Mouse (Mus musculus) gastrocnemius, postnatal 25 days (tissue): Measurements from ENCODE around the gene Klhdc3. TPM values are rescaled to one million over a fixed set of nuclear protein-coding genes. Genes with fewer than 3 reads are reported as not detected.

ENCODE experiments used
- DNase-seq: peaks from one replicate; pipeline ENCODE4 v3.0.0; 2022
- long read RNA-seq, 2 experiments: library from polyadenylated mRNA; stranded (forward); transcript quantifications; one replicate each; pipeline ENCODE4 v2.0.0; 2021
- total RNA-seq, 2 experiments: library from RNA; stranded (reverse); gene quantifications; 1 replicate in 1 of 2; 2 replicates in 1 of 2; pipeline ENCODE4 v1.2.3; 2021

The Klhdc3 gene
- total RNA-seq = 100 to 1,000 TPM; 135 to 168 TPM
- long read RNA-seq, experiment 1, transcript Klhdc3-201 (12 exons, 2,100 nt) = major isoform, 96 of 151 reads
- long read RNA-seq, experiment 1, partial matches to known transcripts = 42 of 151 reads
- long read RNA-seq, experiment 1, other reads (novel, unspliced or antisense) = 9 of 151 reads
- long read RNA-seq, experiment 2, transcript Klhdc3-202 (11 exons, 1,954 nt) = minor isoform, 8 of 243 reads
- long read RNA-seq, experiment 2, transcript Klhdc3-201 (12 exons, 2,100 nt) = major isoform, 164 of 243 reads
- long read RNA-seq, experiment 2, partial matches to known transcripts = 60 of 243 reads
- long read RNA-seq, experiment 2, other reads (novel, unspliced or antisense) = 11 of 243 reads

DNA sequence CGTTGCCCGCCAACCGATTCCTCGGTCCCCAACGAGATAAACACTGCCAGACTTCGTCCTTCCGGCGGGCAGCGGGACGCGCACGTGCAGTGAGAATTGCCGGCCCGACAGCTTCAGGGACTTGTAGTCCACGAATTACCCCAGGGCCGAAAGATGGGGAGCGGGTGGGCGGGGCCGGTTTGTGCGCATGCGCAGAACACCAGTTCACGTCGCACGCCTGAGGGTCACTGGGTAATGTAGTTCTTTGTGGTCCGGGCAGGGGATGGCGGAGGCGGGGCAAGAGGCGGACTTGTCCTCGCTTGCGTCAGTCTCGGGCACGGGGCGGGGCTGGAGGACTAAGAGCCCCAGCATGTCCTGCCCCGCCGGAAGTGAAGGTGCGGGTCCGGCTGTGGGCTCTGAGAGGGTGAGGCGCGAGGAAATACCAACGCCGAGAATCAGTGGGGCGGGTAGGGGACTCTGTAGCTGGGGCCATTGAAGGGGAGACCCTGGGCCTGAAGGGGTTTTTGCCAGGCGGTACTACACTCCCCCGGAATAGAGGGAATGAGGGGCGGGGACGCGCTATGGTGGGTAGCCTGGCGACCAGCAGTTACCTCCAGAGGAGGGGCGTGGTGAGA is at the start of gene Klhdc3:
TSS of gene Klhdc3 (minus strand) at position 155 of the 614 bp plus-strand sequence.
- peak; percentile 98 for DNase-seq

DNA sequence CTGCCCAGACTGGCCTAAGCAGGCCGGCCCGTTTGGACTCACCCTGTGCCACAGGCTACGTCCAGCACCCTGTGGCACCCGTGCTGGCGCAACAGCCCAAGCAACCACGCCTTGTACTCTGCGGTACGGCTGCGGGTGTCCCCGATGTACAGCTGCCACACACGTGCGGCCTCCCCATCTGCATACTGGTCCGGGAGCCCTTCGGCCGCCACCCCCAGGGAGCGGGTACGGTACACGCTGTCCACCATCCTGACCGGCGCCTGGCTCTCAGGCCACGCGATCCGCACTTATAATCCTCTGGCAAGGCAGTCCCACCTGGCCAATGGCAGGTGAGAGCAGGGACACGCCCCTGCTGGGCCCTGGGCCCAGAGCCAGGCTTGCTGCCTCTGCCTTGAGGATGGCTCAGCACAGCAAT is 48.2 kb upstream of the Klhdc3 start, which contains the start of gene Gnmt:
TSS of gene Gnmt (minus strand) at position 265 of the 415 bp plus-strand sequence.
- DNase-seq = no peak

DNA sequence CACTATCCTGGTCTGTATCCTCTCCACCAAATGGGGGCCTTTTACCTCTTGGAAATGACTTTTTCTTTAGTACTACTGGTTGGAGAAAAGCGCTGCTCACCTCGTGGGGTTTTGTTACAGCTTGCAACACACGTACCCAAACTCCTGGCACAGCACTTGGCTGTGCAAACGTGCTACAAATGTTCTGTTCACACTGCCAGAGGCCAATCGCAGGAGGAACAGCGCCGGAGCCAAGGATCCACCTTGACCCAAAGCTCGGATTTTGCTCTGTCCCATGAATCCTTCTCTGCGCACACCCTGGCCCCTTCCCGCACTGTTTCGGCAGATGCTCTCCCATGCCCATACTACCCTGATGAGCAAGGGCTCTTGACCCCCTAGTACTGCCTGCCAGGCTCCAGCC is 47.8 kb upstream of the Klhdc3 start:
- no peak for DNase-seq

DNA sequence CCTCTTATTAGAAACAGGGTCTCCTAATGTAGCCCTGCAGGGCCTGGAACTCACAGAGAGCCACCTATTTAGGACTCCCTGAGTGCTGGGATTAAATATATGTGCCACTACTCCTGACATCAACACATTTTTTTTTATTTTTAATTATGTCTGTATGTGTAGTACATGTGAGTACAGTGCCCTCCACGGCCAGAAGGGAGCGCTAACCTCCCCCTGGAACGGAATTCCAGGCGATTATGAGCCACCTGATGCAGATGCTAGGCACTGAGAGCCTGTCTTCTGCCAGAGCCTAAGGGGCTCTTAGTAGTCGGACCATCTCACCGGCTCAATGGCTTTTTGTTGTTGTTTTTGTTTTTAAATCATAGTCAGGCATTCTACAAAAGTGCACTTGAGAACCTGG is 47.3 kb upstream of the Klhdc3 start:
- no peak for DNase-seq

DNA sequence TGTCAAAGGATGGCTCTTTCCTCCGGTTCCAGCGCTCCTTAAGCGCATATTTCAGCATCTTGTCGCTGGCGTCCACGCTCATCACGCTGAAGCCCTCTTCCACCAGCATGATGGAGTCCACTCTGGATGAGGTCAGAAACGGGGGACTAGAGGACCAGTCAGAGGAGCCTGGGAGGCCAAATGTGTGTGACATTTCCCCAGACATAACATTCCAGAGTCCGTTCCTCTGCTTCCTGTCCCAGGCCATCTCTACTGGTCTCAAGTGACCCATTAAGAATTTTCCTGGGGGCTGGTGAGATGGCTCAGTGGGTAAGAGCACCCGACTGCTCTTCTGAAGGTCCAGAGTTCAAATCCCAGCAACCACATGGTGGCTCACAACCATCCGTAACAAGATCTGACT is 46.6 kb upstream of the Klhdc3 start:
- DNase-seq = no peak

DNA sequence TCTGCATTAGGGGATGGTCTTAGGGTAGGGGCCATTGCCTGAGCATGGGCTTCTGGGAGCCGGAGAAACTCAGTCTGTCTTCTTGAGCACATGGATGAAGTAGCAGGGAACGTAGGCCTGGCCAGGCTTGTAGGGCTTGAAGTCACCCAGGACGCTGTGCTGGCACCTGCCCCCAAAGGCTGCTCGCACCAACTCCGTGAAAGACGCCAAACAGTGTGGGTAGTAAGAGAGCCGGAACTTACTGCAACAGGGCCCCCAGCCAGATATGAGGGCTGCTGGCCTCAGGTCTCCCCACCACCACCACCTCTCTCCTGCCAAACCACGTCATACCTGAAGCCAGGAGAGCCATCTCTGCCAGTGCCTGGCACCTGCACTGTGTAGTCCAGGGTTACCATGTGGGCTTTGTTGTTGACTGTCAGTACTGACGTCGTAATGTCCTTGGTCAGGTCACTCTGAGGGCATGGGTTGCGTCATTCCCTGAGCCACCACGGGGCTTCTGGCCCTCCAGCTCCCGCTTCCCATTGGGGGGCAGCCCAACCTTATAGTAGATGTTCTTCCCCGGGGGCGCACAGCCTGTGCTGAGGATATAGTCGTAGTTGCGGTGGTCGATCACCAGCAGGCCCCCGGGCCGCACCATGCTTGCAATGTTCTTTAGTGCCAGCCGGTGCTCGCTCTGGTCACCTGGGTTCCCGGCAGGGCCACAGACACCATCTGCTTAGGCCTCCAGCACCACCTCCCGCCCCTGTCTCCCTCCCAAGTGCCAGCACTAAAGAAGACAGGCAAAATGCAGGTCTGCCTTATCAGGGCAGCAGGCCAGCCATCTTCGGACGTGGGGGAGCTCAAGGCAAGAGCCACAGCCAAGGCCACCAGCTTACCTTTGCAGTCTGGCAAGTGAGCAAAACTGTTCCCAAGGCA is 45.3 kb upstream of the Klhdc3 start:
- DNase-seq = no peak

DNA sequence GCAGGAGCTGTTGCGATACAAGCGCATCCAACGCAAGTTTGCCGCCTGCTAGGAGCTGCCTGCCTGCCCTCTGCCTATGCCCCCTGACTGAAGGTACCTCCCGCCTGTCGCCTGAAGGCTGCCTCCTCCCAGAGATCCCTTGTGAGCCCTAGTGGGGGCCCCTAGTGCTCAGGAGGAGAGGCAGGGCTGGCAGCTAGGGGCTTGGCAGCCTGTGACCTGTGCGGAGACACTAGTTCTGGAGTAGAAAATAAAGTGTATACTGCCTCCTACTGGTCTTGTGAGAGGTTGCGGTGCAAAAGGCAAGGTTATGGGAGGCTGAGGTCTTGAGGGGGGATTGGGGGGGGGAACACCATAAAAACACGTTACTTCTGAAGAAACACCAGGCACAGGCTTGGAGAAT is 44.6 kb upstream of the Klhdc3 start:
- no peak for DNase-seq

DNA sequence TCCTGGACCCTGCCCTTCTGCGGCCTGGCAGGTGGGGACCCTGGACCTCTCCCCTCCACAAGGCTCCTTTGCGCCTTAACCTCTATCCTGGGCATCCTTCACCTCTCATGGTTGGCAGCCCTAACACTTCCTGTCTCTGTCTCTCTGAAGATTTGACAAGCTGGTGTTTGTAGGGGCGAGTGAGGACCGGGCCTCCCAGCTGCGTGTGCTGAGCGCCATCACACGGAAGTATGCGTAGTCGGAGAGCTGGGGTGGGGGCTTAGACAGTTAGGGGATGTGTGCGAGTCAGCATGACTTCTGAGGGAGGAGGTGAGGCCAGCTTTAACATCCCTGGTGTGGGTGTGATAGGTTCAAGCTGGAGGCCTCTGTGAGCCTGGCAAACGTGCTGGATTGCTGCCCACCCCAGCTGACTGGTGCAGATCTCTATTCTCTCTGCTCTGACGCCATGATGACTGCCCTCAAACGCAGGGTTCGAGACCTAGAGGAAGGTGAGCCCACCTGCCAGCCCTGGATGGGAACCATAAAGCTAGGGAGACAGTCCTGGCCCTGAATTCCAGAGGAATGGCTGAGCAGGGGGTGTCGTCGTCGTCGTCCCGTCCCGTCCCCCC is 43.9 kb upstream of the Klhdc3 start:
- DNase-seq = no peak

DNA sequence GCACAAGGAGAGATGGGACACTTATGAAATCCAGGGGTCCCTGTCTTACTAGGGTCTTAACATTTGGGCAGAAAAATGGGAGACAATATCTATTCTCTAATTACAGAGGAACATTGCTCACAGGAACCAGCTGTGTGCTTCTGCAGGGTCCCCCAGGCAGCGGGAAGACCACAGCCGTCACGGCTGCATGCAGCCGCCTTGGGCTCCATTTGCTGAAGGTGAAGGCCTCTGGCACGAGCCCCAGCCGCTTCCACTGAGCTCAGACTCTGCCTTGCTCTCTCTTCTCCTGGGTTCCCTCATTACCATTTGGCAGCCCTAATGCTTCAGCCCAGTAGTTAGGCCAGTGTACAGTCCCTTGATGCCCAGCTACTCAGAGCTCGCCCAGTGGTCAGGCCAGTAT is 40.4 kb upstream of the Klhdc3 start:
- no peak for DNase-seq

DNA sequence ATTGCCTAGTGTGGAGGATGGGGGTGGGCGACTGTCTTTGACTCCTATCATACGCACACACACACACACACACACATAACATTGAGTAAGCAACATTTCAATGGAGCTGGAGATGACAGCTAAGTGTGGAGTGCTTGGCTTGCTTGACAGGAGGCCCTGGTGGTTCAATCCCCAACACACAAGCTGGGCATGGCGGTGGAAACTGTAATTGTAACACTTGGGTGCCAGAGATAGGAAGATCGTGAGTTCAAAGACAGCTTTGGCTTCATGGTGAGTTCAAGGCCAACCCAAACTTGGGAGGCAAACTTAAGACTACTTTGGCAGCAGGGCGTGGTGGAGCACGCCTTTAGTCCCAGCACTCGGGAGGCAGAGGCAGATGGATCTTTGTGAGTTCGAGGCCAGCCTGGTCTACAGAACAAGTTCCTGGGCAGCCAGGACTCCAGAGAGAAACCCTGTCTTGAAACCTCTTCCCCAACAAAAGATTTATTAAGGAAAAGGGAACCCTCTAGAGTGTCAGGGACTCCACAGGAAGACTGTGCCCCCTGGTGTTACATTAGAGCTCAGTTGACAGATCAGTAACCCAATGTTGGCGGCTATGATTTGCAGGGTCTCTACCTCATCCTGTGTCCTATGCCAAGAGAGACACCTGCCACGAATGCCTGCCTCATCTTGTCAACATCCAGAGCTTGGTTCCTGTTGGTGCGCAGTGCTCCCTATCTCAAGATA is 34.2 kb upstream of the Klhdc3 start:
- DNase-seq = no peak

DNA sequence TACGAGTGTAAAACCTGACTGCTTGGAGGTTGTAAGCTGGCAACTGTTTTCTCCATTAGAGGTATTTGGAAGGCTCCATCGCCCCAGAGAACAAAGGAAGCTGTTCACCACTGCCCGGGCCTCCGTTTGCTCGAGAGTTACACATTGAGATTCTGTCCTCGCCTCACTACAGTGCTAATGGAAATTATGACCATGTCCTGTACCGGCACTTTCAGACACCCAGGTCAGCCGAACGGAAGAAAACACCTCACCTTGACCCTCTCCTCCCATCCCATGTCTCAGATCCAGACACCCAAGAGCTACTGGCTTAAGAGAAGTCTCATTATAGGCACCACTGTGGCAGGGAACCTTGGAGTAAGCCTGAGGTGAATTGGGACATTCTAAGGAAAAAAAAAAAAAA is 33.1 kb upstream of the Klhdc3 start:
- DNase-seq = no peak

DNA sequence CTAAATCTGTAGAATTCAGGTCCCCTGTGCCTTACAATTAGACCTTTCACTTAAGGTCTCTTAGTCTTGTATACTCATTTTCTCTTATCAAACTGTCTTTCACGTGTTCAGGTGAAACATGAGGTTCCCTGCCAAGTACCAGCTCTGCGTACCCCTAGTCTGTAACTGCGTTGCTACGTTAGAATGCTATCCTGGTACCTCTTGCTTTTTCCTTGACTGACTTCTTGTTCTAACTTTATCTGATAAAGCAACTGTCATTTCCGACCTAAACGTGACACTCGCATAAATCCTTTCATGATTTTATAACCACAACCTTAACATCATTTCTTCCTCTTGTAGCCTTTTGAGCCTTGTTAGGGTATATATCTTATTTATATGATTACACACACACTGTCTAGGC is 31.7 kb upstream of the Klhdc3 start:
- no peak for DNase-seq

DNA sequence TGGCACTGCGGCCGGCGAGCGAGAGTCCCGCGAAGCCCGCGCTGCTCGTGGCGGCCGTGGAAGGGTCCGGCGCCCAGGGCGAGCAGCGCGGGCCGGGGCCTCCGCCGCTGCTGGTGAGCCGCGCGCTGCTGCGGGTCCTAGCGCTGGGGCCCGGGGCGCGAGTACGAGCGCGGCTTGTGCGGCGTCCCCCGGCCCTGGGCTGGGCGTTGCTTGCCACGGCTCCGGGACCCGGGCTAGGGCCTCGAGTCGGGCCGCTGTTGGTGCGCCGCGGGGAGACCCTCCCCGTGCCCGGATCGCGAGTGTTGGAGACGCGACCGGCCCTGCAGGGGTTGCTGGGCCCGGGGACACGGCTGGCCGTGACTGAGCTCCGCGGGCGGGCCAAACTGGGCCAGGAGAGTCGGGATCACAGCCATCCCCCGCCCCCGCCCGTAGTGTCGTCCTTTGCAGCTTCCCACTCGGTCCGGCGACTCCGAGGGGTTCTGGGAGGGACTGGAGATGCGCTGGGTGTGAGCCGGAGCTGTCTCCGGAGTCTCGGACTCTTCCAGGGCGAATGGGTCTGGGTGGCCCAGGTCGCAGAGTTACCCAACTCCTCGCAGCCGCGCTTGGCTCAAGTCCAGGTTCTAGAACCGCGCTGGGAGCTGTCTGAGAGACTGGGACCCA is 31.0 kb upstream of the Klhdc3 start:
- peak; percentile 42 for DNase-seq

DNA sequence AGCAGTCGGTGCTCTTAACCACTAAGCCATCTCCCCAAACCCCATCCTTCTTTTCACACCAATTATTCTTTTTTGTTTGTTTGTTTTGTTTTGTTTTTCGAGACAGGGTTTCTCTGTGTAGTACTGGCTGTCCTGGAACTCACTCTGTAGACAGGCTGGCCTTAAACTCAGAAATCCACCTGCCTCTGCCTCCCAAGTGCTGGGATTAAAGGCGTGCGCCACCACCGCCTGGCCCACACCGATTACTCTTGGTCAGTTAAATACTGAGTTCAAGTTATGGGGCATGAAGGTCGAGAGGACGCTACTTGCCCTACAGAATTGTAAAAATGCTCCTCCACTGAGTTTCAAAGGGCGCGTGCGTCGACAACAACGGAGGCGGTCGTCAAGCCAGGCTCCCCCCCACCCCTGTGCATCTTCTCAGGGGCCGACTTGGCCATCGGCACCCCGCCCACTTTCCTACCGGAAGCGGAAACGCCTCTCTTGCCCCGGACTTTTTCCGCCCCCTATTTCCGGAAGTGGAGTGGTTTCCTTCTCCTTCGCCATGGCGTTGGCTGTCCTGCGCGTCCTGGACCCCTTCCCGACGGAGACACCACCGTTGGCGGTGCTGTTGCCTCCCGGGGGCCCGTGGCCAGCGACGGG is 30.4 kb upstream of the Klhdc3 start, which contains the start of gene Pex6:
TSS of gene Pex6 (plus strand) at position 505 of the 639 bp plus-strand sequence.
- DNase-seq = peak; percentile 91

DNA sequence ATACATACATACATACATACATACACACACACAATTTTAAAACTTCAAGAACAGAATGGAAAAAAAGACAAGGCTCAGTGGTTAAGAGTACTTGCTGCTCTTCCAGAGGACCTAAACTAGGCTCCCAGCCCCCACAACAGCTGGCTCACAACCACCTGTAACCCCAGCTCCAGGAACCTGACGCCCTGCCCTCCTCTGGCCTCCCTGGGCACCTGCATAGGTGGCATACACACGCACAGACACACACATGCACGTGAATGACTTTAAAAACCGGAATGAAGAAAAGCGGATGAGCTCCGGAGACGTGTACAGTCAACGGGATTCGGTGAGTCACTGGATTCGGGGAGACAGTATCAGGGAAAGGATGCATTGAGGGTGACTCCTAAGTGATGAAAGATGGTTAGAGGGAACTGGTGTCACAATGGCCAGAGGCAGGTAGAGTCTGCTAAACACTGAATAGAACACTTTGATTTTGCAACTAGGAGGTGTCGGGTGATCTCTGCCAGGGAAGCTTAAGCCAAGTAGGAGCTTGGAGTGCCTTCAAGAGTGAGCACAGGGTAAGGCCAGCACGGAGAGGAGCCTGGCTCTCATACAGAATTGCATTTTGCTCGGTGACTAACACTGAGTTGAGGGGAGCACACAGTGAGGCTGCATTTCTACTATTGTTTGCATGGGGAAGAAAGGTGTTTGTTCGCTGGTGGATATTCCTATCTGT is 25.8 kb upstream of the Klhdc3 start:
- DNase-seq = no peak

DNA sequence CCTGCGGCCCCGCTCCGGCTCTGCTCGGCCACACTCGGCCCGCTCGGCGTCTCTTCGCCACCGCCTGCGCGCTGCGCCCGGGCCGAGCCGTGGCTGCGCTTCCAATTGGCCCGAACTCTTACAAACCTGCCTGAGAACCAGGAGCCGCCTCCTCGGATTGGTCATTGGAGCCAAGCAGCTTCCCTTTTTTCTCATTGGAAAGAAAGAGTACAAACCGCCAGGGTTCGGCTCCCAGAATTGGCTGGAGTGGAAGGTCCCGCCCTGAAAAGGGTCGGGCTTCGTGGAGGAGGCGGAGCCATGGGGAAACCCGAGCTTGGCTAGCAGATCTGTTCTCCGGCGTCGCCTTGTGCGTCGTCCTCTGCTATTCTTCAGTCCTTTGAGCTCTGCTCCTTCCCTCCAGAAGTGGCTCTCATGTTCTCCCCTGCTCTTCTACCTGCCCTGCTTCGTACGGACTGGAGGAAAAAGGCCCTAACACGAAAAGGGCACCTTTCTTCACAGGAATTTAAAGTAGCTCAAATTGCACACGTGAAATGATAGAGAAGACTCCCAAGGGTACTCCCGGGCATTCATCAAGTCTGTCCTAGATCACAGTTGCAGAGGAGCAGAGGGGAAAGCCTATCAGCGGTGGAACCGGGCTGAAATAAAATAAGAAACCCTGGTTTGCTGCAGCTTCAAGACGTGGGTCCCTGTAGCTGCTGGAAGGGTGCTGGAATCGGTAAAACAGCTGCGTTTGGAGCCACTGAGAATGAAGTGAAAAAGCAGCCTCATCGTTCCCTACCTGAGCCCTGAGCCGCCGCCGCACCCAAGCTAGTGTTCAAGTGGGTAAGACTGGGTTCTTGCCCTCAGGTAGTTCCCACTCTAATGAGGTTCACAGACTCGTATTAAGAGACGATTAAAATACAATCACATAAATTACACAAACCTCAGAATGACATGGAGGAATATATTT is 24.4 kb upstream of the Klhdc3 start, which contains the start of gene Ppp2r5d:
TSS of gene Ppp2r5d (minus strand) at position 225 of the 949 bp plus-strand sequence.
- peak; percentile 98 for DNase-seq

DNA sequence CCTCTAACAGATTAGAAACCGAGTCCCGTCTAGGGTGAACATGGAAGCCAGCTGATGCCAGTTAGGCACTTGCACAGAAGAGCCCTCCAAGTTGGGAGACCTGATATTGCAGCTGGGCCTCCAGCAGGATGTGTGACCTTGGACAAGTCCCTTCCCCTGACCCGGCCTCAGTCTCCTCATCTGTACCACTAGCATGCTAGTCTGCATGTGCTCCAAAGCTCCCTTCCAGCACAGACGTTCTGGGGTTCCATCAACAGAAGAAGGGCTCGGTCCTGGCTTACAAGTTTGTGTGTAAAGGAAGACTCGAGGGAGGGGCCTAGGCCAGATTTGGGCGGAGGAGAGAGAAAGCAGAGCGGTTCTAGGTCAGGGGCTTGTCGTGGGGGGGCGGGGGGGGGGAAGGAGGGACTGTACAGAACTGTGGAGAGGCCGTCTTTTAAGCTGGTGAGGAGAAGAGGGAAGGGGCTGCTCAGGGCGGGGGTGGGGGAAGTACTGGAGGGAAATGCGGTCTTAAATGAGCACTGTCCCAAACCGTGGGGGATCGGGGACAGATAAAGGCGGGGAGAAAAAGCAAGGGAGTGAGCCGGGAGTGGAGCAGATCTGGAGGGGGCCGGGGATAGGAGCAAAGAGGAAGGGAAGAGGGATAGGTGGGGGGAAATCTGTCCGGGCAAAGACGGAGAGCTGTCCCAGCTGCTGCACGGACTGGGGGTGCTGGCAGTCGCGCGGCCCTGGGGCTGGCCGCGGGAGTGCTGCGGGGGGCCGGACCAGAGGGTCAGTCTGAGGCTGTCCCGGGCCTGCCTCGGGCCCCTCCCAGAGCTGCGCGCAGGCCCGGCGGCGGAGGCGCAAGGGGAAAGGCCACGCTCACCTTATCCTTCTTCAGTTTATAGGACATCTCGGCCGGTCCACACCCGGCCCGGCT is 23.5 kb upstream of the Klhdc3 start:
- no peak for DNase-seq
